Mouse (Mus musculus) CH12.LX (cell line): ENCODE results near the gene Akr1d1. TPM values are rescaled to one million over a fixed set of nuclear protein-coding genes. Genes with fewer than 3 reads are reported as not detected.

ENCODE experiments used
- DNase-seq: peaks from one replicate; pipeline ENCODE4 v3.0.0-alpha.2; 2013; ENCODE audit errors: extremely low read depth
- H3K27ac ChIP-seq: 2 replicates; pipeline ENCODE4 v1.5.1; 2012; ENCODE audit warnings: low read depth, mild to moderate bottlenecking, control low read depth, moderate library complexity; ENCODE audit not compliant: insufficient read depth
- H3K27me3 ChIP-seq: replicated peaks from 2 replicates; pipeline ENCODE3; 2012; ENCODE audit warnings: inconsistent platforms
- H3K36me3 ChIP-seq, 2 experiments: replicated peaks in 1 of 2; 2 replicates each; pipeline versions ENCODE3 to v1.6.1; 2012; ENCODE audit warnings: inconsistent platforms in 1 of 2, low read length in 1 of 2, mild to moderate bottlenecking in 1 of 2, mixed read lengths in 1 of 2, moderate library complexity in 1 of 2; ENCODE audit not compliant: control insufficient read depth in 1 of 2, insufficient read depth in 1 of 2
- H3K4me1 ChIP-seq, 2 experiments: 2 replicates each; pipeline ENCODE4 v1.6.1; 2012; ENCODE audit warnings: inconsistent platforms in 1 of 2, moderate library complexity in 1 of 2; ENCODE audit not compliant: insufficient read depth in 2 of 2, control insufficient read depth in 1 of 2
- H3K4me2 ChIP-seq: 2 replicates; pipeline ENCODE4 v1.6.1; 2012; ENCODE audit warnings: low read depth, mild to moderate bottlenecking, control low read depth; ENCODE audit not compliant: poor library complexity, insufficient read depth, severe bottlenecking
- H3K4me3 ChIP-seq, 3 experiments: fragments of 150-350 bp in 1 of 3; sonication (generic) in 1 of 3; replicated peaks in 1 of 3; 2 replicates each; pipeline versions ENCODE3 to v1.5.1; 2011 to 2012; ENCODE audit warnings: low read depth in 2 of 3, low read length in 2 of 3, mild to moderate bottlenecking in 2 of 3, moderate library complexity in 2 of 3, control low read depth in 1 of 3, improper control_type of control experiment in 1 of 3, inconsistent platforms in 1 of 3, mixed read lengths in 1 of 3; ENCODE audit not compliant: poor library complexity in 1 of 3
- H3K79me2 ChIP-seq: replicated peaks from 2 replicates; pipeline ENCODE4 v1.6.1; 2012; ENCODE audit warnings: mild to moderate bottlenecking, moderate library complexity; ENCODE audit not compliant: control insufficient read depth, poor library complexity, insufficient read depth, severe bottlenecking; ENCODE audit errors: extremely low read depth
- H3K9ac ChIP-seq: 2 replicates; pipeline ENCODE4 v1.6.1; 2012; ENCODE audit warnings: low read depth, mild to moderate bottlenecking, control low read depth, moderate library complexity; ENCODE audit not compliant: insufficient read depth
- H3K9me3 ChIP-seq: replicated peaks from 2 replicates; pipeline ENCODE3; 2012; ENCODE audit warnings: low read length, inconsistent platforms, mixed read lengths
- CHD2 ChIP-seq: IDR thresholded peaks from 2 replicates; pipeline ENCODE4 v1.6.1; 2011; ENCODE audit warnings: low read length, improper control_type of control experiment
- CTCF ChIP-seq, 2 experiments: IDR thresholded peaks in 1 of 2; conservative IDR thresholded peaks in 1 of 2; 2 replicates each; pipeline ENCODE4 v1.5.1; 2011 to 2012; ENCODE audit warnings: low read depth in 2 of 2, low read length in 2 of 2, improper control_type of control experiment in 1 of 2, inconsistent platforms in 1 of 2, mild to moderate bottlenecking in 1 of 2, moderate library complexity in 1 of 2
- GABPA ChIP-seq: IDR thresholded peaks from 2 replicates; pipeline ENCODE4 v1.6.1; 2012; ENCODE audit warnings: low read depth, low read length, improper control_type of control experiment, inconsistent platforms; ENCODE audit not compliant: insufficient replicate concordance
- JUN ChIP-seq: IDR thresholded peaks from 2 replicates; pipeline ENCODE4 v1.6.1; 2011; ENCODE audit warnings: low read depth, mild to moderate bottlenecking, low read length, improper control_type of control experiment, moderate library complexity; ENCODE audit not compliant: insufficient read depth
- MAFK ChIP-seq: IDR thresholded peaks from 2 replicates; pipeline ENCODE4 v1.6.1; 2011; ENCODE audit warnings: low read length, improper control_type of control experiment; ENCODE audit not compliant: insufficient replicate concordance
- MAX ChIP-seq: IDR thresholded peaks from 2 replicates; pipeline ENCODE4 v1.6.1; 2011; ENCODE audit warnings: low read length, improper control_type of control experiment
- MAZ ChIP-seq: IDR thresholded peaks from 2 replicates; pipeline ENCODE4 v1.6.1; 2012; ENCODE audit warnings: low read depth, mild to moderate bottlenecking, inconsistent platforms, low read length, improper control_type of control experiment, moderate library complexity
- MEF2A ChIP-seq: IDR thresholded peaks from 2 replicates; pipeline ENCODE4 v1.6.1; 2014; ENCODE audit warnings: low read depth, mild to moderate bottlenecking, inconsistent platforms, low read length, improper control_type of control experiment, borderline replicate concordance
- MYC ChIP-seq: IDR thresholded peaks from 2 replicates; pipeline ENCODE4 v1.6.1; 2011; ENCODE audit warnings: low read depth, mild to moderate bottlenecking, improper control_type of control experiment, low read length
- NRF1 ChIP-seq: IDR thresholded peaks from 2 replicates; pipeline ENCODE4 v1.6.1; 2014; ENCODE audit warnings: low read depth, mild to moderate bottlenecking, inconsistent platforms, low read length, improper control_type of control experiment, moderate library complexity
- POLR2A ChIP-seq: IDR thresholded peaks from 2 replicates; pipeline ENCODE4 v1.6.1; 2011; ENCODE audit warnings: low read depth, mild to moderate bottlenecking, improper control_type of control experiment, low read length
- POLR2AphosphoS2 ChIP-seq: IDR thresholded peaks from 2 replicates; pipeline ENCODE4 v1.6.1; 2011; ENCODE audit warnings: low read depth, low read length, improper control_type of control experiment
- RAD21 ChIP-seq: IDR thresholded peaks from 2 replicates; pipeline ENCODE4 v1.6.1; 2011; ENCODE audit warnings: low read depth, mild to moderate bottlenecking, low read length, improper control_type of control experiment, moderate library complexity
- RCOR1 ChIP-seq: conservative IDR thresholded peaks from 2 replicates; pipeline ENCODE4 v1.6.1; 2012; ENCODE audit warnings: low read depth, mild to moderate bottlenecking, inconsistent platforms, low read length, improper control_type of control experiment
- SIN3A ChIP-seq: IDR thresholded peaks from 2 replicates; pipeline ENCODE4 v1.6.1; 2012; ENCODE audit warnings: low read length, improper control_type of control experiment, inconsistent platforms
- UBTF ChIP-seq: IDR thresholded peaks from 2 replicates; pipeline ENCODE4 v1.6.1; 2012; ENCODE audit warnings: low read depth, mild to moderate bottlenecking, inconsistent platforms, low read length, improper control_type of control experiment, moderate library complexity
- USF1 ChIP-seq: IDR thresholded peaks from 2 replicates; pipeline ENCODE4 v1.6.1; 2014; ENCODE audit warnings: low read depth, mild to moderate bottlenecking, inconsistent platforms, low read length, improper control_type of control experiment
- ZC3H11A ChIP-seq: IDR thresholded peaks from 2 replicates; pipeline ENCODE4 v1.6.1; 2012; ENCODE audit warnings: low read depth, mild to moderate bottlenecking, inconsistent platforms, low read length, improper control_type of control experiment
- ZKSCAN1 ChIP-seq: IDR thresholded peaks from 2 replicates; pipeline ENCODE4 v1.6.1; 2012; ENCODE audit warnings: low read depth, inconsistent platforms, low read length, improper control_type of control experiment, borderline replicate concordance
- ZMIZ1 ChIP-seq: IDR thresholded peaks from 2 replicates; pipeline ENCODE4 v1.6.1; 2012; ENCODE audit warnings: low read depth, mild to moderate bottlenecking, inconsistent platforms, low read length, improper control_type of control experiment
- dilution Hi-C: fragments of 300-500 bp; cut with MboI; formaldehyde crosslinking; loops from 2 replicates; pipeline ENCODE4 v1.14.3; 2020; ENCODE audit warnings: low sequenced_read_pairs; ENCODE audit not compliant: extremely low pct_unique_long_range_greater_than_20kb, extremely low pct_ligation_motif_present
- in situ Hi-C: fragments of 300-500 bp; cut with MboI; formaldehyde crosslinking; loops from 3 replicates; pipeline ENCODE4 v1.14.3; 2019; ENCODE audit warnings: low sequenced_read_pairs, low pct_ligation_motif_present, low pct_unique_long_range_greater_than_20kb, mixed read lengths
- polyA plus RNA-seq: library from polyadenylated mRNA; unstranded; fragments of >175 nt; gene quantifications from 2 replicates; pipeline ENCODE4 v1.2.1, GENCODE M21; 2012; ENCODE audit warnings: low read depth; ENCODE audit not compliant: insufficient read length
- total RNA-seq, 2 experiments: library from RNA; depleted of rRNA; stranded (reverse); fragments of 300-350 nt in 1 of 2; fragments of >200 nt in 1 of 2; gene quantifications; 2 replicates each; pipeline ENCODE4 v1.2.3; 2012 to 2014

Gene Akr1d1
- total and polyA plus RNA-seq, 3 experiments, result not detected

DNA sequence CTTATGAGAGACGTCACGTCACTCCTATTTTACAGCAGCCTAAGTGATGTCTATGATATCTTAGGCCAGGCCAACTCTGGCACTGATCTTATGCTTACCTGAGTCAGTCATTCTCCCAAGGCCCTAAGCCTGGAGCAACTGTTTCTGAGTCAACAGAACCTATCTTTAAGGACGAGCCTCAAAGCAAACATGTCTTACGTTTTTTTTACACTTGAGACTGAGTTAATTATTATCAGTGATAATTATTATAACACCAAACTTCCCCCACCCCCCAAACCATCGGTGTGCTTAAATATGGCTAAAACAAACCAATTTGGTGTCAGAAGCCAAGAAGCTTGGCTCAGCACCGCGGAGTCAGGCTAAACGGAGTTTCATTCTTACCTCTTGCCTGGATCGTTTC lies 9.4 kb downstream of the Akr1d1 start:
- no peak overlapping the region for H3K4me2 ChIP-seq
- dilution Hi-C loops, result no loop called here
- in situ Hi-C loops, result no loop called here
- H3K4me1 ChIP-seq, result no peaks in the 10 kb centered on the region
- H3K36me3 ChIP-seq, result no peaks in the 10 kb centered on the region
- H3K9ac ChIP-seq, result no peak overlapping the region
- DNase-seq, result no peak
- no peak overlapping the region for H3K27ac ChIP-seq
- no peaks in the 10 kb centered on the region for H3K79me2 ChIP-seq
- TF ChIP-seq POLR2AphosphoS2, result no peak
- no peak for TF ChIP-seq CTCF (conservative IDR thresholded peaks at IDR 0.05 in 1 of 2, IDR thresholded peaks at IDR 0.05 in 1 of 2; ENCODE audit: low read depth in 2 of 2, low read length in 2 of 2)
- TF ChIP-seq ZC3H11A, result no peak
- no peak for TF ChIP-seq MYC
- TF ChIP-seq ZMIZ1, result no peak
- no peak for TF ChIP-seq MAX
- no peak for TF ChIP-seq POLR2A
- TF ChIP-seq NRF1, result no peak
- no peaks in the 10 kb centered on the region for H3K9me3 ChIP-seq
- no peak overlapping the region for H3K4me3 ChIP-seq
- no peaks in the 10 kb centered on the region for H3K27me3 ChIP-seq

DNA sequence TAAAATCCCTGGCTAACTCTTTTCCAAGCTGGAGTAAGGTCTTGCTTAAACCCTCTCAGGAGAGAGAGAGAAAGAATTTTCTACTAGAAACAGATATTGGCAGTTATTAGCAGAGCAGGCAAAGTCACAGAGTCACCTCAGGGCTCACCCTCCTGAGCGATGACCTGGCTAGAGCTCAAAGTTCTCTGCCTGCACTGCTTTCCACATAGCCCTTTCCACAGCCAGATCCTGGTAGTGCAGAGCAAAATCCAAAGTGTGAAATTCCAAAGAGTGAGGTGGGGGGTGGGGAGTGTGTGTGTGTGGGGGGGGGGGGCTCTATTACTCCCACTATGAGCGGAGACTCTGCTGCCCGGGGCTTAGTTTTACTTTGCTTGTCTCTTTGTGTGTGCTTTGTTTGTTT lies 10.1 kb downstream of the Akr1d1 start:
- Histone ChIP-seq H3K27me3 (no peaks in the 10 kb centered on the region), H3K36me3 (no peaks in the 10 kb centered on the region), H3K4me1 (no peaks in the 10 kb centered on the region), H3K9ac (no peak overlapping the region)
- DNase-seq, result no peak
- no peak for TF ChIP-seq POLR2AphosphoS2
- no peak for TF ChIP-seq JUN
- no peak for TF ChIP-seq MAZ
- TF ChIP-seq RCOR1, result no peak
- no peak for TF ChIP-seq ZMIZ1
- no peak for TF ChIP-seq USF1
- no peak for TF ChIP-seq MEF2A
- no peak for TF ChIP-seq CHD2
- TF ChIP-seq GABPA, result no peak
- no peak for TF ChIP-seq NRF1
- no peak for TF ChIP-seq ZKSCAN1
- TF ChIP-seq RAD21, result no peak
- TF ChIP-seq UBTF, result no peak
- TF ChIP-seq MAFK, result no peak
- no peak for TF ChIP-seq SIN3A
- TF ChIP-seq, all 38 proteins: peak for 0
- no peak overlapping the region for H3K4me2 ChIP-seq
- H3K27ac ChIP-seq, result no peak overlapping the region
- dilution Hi-C loops (no loop called here), in situ Hi-C loops (no loop called here)
- H3K79me2 ChIP-seq, result no peaks in the 10 kb centered on the region
- no peaks in the 10 kb centered on the region for H3K9me3 ChIP-seq
- no peak overlapping the region for H3K4me3 ChIP-seq
